Mouse (Mus musculus): ENCODE data around the gene C8g. TPM values are rescaled to one million over a fixed set of nuclear protein-coding genes. Genes with fewer than 3 reads are reported as not detected.

Gene C8g
- total RNA-seq, 2 experiments from 2014 or later = 1.5 to 1.6 TPM

GRCm38 (mm10) chr2:25469969-25470368 is 31.6 kb downstream of the C8g start, which contains the start of gene Ptgds:
Gene Ptgds, minus strand, starts transcription at chr2:25470046.
- intact Hi-C loops (cut with DNase I) = no loop called here
- DNase-seq = no peak

DNA sequence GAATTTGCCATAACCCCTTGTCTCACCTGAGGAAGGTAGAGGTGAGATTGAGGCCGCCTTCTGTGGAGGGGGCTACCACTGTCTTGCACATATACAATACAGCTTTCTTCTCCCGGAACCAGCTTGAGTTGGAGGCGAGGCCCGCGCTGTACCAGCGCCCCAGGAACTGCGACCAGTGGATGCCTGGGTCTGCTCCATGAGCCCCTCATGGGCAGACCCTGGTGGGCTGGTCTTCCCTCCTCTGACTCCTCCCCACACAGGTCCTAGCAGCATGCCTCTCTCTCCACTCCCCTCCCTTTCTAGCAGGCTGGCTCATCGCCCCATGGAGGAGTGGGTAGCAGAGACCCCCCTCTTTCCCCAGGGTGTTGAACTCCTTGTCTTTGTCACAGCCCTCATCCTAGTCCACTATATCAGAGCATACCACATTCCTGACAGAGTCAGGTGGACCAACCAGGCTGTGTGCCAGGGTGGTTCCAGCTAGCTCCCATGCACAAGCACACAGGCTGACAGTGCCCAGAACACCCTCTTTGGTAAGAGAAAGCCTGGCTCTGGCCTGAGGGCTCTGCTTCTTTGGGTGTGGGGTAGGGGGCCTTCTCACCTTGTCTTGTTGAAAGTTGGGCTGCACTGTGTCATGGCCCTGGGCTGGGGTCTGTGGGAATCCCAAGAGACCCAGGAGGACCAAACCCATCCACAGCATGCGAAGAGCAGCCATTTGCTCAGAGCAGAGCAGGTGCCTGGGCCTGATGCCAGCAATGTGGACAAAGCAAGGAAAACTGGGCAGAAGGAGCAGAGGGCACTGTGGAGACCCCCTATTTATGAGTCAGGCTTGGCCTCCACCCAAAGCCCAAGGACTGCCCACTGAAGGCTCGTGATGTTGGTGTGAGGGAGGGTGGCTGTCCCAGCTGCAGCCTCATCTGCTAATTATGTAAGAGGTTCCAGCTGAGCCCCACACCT is 32.3 kb downstream of the C8g start:
- peak in 1 of 2 experiments; percentile 42 for DNase-seq
- intact Hi-C loops (cut with DNase I) = no loop called here

DNA sequence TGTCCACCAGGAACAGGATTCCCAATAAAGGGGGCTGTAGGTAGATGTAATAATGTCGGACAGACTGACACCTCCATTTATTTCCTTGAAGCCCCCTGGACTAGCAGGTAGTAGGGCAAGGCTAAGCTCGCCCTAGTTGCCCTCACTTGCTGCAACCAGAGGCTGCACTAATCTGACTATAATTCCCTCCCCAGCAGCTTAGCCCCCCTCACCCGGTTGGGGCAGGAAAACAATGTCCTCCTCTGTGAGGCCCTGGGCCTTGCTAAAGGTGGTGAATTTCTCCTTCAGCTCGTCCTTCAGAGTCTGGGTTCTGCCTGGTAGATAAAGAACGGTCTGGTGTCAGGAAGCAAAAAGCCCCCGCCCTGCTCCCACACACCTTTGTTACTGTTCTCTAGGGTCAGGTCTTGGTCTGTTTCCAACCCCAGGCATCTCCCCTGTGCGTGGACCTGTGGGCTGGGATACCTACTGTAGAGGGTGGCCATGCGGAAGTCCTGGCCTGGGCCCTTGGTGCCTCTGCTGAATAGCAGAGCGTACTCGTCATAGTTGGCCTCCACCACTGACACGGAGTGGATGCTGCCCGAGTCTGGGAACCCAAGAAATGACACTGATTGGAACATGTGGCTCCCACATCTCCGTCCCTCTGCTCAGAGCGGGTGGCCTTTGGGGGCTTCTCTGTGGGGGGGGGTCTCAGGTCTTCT is 33.8 kb downstream of the C8g start:
- intact Hi-C loops (cut with DNase I) = no loop called here
- DNase-seq = no peak

DNA sequence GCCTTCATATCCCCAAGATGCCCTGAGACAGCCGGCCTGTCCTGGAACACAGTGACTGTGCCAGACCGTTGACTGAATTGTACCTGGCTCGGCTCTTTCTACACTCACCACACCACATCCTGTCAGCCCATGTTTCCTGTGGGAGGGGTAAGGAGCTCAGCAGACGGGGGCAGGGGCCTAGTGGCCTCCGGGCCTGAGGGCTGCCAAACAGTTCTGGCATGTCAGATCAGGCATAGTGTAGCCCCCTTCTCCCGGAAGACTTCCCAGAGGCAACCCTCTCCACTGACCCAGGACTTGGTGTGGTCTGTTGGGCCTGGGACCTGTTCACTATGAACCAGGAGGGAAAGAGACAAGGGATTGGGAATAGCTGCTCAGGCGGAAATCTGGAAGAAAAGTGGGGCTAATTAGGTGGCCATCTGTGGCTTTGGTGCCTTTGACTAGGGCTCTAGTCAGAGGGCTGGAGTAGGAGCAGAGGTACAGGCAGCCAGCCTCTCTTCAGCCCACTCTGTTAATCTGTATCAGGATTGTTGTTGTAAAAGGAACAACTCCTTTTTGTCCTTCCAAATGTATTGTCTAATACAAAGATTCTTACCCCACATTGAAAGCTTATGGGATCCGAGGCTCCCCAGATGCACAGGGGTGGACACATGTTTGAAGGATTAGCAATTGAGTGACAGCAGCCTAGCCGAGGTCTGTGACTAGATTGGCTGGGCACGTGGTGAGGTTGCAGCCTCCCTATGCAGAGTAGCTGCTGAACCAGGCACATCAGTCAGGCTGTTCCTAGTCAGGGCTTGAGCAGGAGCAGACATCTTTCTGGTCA is 35.5 kb downstream of the C8g start:
- DNase-seq = no peak
- intact Hi-C loops (cut with DNase I) = loop anchor here (2.0 kb wide), 1 partner anchor 35 kb away; the partner anchor contains the start of genes C8g and Fbxw5

- DNase-seq = no peak
- intact Hi-C loops (cut with DNase I) = loop anchor here (2.0 kb wide), 1 partner anchor 36 kb away; the partner anchor contains the start of genes C8g and Fbxw5
Measured at GRCm38 (mm10) chr2:25465256-25465655, 36.3 kb downstream of the C8g start.

- intact Hi-C loops (cut with DNase I) = loop anchor here (2.0 kb wide), 1 partner anchor 37 kb away; the partner anchor contains the start of genes C8g and Fbxw5
Measured at GRCm38 (mm10) chr2:25463630-25464029, 37.9 kb downstream of the C8g start.

DNA sequence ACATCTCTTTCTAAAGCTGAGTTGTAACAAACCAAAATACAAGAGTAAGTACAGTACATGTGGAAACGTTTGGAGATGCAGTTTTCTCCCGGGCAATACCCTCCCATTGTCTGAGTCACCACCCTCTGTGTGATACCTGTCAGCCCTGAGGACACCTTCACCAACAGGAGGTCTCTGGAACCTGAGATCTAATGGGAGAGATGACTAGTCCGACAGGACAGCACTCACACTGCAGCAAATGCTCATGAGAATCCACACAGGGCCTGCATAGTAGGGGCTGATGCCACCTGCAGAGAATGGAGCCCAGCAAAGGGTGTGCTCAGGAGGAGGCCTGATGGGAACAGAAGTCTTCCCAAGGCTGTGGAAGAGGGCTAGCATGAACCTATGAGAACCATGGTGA is 40.1 kb downstream of the C8g start:
- intact Hi-C loops (cut with DNase I) = loop anchor here (2.0 kb wide), 1 partner anchor 31 kb away; no protein-coding TSS in a partner anchor
- DNase-seq = no peak

More at GRCm38 (mm10) chr2:25463630-25464029, 37.9 kb downstream of the C8g start:
- DNase-seq = no peak

GRCm38 (mm10) chr2:25460551-25461309 is 40.8 kb downstream of the C8g start, which contains the start of gene Paxx:
Gene Paxx, minus strand, starts transcription at chr2:25461094.
- DNase-seq = peak; percentile 88 to 90
- intact Hi-C loops (cut with DNase I) = loop anchor here (2.0 kb wide), 1 partner anchor 30 kb away; no protein-coding TSS in a partner anchor

- intact Hi-C loops (cut with DNase I) = loop anchor here (2.0 kb wide), 1 partner anchor 29 kb away; no protein-coding TSS in a partner anchor
- no peak for DNase-seq
Measured at GRCm38 (mm10) chr2:25460135-25460534, 41.4 kb downstream of the C8g start.

- DNase-seq = peak; percentile 40 to 51
- intact Hi-C loops (cut with DNase I) = no loop called here
Measured at GRCm38 (mm10) chr2:25458911-25459310, 42.6 kb downstream of the C8g start.

DNA sequence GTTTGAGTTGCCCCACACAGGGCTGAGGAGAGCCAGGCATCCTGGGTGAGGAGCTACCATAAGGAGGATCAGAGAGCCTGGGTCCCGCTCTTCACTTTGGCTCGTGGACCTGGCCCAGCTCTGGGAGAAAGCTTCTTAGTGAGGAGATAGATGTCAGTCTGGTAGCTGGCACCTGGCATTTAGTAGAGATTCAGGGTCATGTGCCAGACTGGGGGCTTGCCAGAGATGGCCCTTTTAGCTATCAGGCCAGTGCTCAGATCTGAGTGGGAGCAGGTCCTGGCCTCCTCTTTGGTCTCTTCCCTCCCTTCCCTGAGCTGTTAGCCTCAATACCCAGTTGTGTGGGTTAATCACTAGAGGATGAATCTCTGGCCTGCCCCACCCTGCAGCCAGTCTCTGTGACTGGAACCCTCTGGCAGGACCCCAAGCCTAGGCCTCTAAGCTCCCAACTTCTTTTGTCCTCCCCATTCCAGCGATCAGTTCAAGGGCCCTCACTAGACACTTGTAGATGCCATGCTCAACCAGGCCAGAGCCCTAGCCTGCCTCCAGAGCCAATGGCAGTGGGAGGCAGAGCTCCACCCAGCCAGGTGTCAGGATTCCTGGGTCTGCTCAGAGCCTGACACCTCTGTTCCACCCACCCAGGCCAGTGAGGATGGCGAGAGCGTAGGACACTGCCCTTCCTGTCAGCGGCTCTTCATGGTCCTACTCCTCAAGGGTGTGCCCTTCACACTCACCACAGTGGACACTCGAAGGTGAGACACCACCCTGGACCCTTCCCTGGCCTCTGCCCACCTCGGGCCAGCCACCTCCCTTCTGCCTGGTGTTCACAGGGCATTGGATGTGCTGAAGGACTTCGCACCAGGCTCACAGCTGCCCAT is 44.3 kb downstream of the C8g start:
- intact Hi-C loops (cut with DNase I) = no loop called here
- no peak for DNase-seq

GRCm38 (mm10) chr2:25456205-25456953 is 45.1 kb downstream of the C8g start, which contains the start of gene Clic3:
Gene Clic3, plus strand, starts transcription at chr2:25456838.
- DNase-seq = no peak
- intact Hi-C loops (cut with DNase I) = no loop called here

- intact Hi-C loops (cut with DNase I) = no loop called here
- no peak for DNase-seq
Measured at GRCm38 (mm10) chr2:25452951-25453350, 48.6 kb downstream of the C8g start.

DNA sequence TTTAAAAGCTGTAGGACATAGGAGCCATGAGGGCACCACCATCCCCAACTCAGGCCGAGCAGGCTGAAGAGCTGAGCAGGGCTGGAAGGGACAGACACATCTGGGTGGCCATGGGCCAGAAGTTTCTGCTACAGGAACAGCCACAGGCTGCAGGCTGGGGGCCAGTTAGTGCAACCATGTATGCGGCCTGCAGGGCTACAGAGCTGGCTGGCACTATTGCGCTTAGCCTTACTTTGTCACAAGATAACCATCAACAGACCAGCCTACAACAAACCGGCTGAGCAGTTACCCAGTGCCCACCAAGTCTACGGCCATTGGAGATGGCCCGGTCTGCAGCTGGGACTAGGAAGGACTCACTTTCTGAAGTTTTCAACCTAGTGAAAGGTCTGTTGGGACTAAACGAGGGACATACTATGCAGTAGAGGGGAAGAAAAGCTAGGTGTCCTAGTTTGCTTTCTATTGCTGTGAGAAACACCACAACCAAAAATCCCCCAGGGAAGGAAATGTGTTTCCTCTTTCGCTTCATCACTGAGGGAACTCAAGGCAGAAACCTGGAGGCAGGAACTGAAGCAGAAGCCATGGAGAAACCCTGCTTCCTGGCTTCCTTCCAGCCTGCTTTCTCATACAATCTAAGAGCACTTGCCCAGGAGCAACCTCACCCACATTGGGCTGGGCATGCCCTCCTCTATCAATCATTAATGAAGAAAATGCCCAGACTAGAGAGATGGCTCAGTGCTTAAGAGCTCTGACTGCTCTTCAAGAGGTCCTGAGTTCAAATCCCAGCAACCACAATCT is 50.5 kb downstream of the C8g start:
- DNase-seq = no peak
- intact Hi-C loops (cut with DNase I) = no loop called here
